Mouse (Mus musculus) cerebellum, adult 9-10 months (tissue): Measurements from ENCODE around the gene Il1rapl1.

Experiments used
- DNase-seq: peaks from one replicate; pipeline ENCODE4 v3.0.0; 2022

The Il1rapl1 gene

DNA sequence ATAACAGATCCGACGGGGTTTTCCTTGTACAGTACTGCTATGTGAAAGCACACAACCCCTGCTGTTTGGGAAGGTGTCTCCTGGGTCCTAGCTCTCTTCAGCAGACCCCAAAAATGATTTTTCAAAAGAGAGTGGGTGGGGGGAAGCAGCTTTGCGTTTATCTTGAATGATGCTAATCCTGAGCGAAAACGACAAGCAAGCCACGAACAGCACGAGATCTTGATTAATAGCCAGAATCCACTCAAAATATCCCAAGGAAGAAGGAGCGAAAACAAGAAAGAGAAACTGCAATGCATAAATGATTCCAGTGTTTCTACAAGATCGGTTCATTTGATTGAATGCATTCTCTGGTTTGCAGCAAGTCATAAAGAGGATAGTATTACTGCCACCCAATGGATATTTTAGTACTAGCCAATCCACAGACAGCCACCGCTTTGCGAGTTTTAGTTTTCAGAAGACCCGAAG lies at the start of gene Il1rapl1:
Gene Il1rapl1 (minus strand): TSS at position 37 of the 465 bp plus-strand sequence.
- DNase-seq = peak; percentile 76

DNA sequence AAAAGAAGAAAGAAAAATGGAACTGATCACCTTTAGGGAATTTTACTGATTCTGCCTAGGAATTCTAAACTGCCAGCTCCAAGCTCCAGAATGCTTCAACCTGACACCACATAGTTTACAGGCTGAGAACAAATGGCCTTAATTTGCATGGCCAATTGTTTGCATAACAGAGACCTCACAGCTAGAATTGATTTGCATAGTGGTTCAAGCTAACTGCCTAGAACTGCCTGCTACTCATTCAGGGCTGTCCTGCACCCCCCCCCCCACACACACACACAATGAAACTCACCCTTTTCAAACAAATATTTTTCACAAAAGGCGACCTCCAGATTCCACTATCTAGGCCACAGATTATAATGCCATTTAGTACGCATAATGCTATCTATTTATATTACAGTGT lies 42.6 kb upstream of the Il1rapl1 start:
- DNase-seq = no peak

DNA sequence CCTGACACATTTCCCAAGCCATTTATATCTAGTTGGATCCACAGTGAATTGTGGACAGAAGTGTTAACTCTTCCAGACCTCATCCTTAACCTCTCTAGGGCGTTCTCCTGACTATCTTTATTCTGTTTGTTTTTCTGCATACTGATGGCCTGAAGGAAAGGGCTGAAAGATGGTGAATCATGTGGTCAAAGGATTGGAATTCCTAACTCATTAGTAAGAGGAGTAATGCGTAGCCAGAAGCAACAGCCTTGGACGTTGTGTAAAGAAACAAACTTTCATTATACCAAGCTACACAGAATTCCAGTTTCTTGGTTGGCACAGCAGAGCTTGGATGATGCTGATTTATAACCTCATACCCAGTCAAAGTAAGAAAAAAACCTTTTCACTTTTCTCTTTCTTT lies 10.2 kb upstream of the Il1rapl1 start:
- no peak for DNase-seq

DNA sequence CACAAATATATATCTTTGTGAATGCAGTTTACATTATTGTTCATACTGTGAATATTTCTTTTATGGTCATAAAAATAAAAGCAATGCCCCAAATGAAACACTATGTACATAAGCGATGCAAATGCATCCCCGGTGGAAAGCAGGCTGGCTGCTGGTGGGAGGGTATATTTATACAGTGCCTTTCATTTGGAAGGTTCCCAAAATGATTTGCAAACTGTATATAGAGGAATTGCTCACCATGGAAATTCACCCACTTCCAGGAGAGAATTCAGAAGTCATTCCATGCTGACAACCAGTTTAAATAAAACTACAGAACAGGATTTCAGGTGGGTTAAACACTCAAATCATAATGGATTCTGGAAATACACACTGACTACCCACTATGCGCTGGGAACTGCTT lies 4.6 kb upstream of the Il1rapl1 start:
- DNase-seq = no peak

DNA sequence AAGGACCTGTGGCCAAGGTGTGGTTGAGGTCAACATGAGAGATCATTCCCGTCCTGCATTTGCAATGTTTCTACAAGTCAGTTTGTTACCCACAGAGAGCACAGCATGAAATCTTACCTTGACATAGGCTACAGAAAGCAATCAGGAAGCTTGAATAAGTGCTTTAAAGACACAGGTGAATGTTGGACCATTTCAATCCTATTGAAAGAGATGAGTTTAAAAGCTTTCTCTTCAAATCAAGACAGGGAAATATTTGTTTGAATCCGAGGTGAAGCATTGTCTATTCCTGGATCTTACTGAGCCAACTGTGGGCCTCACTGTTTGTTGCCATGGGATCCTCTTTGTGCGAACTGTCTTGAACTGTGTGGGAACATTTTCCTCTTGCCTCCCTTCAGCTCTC lies 2.4 kb upstream of the Il1rapl1 start:
- no peak for DNase-seq

DNA sequence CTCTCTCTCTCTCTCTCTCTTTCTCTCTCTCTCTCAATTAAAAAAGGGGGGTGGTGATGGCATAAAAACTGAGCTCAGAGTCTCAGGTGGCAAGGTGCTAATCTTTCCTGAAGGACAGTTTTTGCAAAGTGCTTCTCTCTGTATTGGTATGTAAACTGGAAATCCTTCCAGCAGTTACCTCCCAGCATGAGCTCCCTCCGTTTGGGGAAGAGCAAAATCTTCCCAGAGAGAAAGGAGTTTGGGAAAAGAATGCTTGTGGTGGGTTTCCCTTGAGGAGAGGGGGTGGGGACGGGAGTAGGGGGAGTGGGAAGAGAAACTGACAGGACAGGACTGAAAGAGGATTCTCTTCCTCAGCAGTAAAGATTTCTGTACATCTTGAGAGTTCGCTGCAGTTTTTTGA lies 881 bp upstream of the Il1rapl1 start:
- no peak for DNase-seq

DNA sequence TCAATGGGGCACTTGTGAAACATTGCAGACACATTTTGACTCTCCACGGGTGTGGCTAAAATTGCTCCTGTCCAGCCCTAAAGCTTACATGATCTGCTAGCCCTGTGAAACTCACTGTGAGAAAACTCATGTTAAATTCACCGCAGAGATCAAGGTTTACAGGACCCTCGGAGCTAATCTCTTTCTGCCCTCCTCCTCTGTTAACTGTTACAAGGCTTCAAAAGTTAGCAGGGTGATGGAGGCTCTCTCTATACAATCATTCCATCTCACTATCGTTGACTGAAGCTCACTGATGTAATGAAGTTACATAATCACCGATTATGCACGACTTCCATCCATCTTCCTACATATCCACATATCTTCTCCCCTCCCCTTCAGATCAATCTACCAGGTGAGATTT lies 1.9 kb downstream of the Il1rapl1 start:
- DNase-seq = peak; percentile 58

DNA sequence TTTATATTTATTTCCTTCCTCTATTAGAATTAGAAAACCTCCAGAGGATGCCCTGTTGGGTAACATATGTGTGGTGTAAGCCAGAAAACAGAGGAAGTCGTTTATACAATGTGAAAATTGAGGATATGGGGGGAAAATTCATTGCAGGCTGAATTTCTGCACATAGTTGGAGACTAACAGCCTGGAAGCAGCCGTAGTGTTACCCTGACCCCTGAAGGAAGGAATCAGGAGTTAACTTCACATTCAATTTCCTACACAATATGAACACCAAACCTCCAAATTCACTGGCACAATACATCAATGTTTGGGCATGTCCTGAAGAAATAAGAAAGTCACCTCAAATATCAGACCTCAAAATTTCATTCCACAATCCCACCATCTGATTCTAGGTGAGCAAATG lies 3.2 kb downstream of the Il1rapl1 start:
- DNase-seq = peak; percentile 46

DNA sequence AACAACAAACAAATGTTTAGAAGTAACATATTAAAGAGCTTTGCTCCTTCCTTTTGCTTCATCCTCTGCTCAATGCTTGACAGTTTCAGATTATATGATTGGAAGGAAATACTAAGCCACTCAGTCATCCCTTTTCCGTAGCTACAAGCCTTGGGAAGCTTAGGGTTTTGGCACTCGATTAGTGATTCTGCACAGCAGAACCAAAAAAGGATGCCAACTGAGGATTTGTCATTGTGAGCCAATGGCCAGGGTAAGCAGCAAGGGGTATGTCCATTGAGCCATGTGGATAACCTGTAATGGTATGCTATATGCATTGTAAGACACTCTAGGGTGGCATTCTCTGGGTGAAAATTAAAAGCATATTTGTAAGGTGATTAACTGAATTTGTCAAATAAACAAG lies 5.7 kb downstream of the Il1rapl1 start:
- DNase-seq = peak; percentile 76

DNA sequence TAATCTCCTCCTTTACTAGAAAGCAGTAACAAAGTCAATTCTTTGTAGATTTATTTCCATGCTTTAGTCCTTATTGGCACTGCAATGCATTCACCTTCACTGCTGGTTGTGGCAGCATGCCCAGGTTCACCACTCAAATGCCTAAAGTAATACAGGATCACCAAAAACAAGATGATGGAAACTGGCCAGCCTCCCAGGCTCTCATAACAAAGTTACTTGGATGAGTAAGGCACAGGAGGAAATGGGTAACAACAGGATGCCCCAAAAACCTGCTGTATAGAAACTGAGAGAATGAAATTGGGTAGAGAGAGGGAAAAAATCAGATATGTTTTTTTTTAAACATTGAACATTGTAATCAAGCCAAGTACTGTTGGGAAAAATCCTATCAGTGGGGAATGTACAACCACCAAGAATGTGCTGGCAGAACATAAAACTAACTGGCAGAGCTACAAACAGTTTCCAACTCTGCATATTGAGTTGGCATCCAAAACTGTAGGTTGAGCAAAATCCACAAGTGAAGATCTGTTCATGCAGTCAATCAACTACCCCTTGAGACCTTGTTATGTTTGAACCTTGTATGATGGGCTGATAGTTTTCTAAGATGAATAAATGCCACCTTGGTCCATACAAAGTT lies 21.4 kb downstream of the Il1rapl1 start:
- peak; percentile 80 for DNase-seq

DNA sequence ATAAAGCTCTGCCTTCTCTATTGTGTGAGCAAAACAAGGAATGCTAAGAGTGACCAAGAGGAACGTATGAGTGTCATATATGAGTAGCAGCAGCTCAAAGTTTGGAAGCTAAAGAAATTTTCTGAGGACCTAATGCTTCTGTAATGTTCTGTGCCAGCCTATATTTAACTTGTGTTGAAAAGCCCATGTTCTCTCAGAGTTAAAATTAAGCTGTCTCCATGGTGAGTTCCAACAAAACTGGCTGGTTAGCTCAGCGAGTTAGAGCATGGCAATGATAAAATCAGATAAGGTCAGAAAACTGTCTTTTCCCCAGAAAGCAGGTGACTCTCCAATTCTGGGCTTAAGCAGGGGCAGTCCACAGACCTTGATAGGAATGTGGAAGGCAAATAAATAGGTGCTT lies 25.6 kb downstream of the Il1rapl1 start:
- DNase-seq = no peak

DNA sequence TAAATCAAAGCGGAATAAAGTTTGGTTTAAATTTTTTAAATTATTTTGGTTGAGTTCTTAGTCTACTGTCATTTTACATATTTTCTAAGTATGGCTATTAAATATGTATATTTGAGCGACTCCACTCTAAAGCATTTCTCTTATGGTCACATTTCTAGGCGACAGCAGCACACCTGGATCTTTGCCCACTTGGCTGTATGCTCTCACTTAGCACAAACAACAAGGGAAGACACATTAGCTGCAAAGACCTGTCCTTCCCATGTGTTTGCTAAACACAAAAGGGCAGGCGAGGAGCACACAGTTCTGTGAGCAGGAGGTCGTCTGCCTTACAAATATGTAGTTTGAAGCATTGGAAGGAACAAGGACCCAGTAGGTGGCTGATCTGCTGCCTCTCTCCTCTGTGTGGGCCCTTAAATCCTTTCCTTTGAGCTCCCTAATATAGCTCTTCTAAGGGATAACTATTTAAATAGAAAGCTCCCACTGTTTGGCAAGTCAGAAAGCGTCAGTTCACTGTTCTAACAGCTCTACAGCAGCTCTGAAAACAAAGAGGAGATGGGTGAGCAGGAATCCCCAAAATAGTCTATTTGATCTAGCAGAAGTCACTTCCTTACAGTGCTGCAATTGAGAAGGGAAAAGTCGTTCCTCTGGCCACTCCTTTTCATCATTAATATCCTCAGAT lies 42.6 kb downstream of the Il1rapl1 start:
- DNase-seq = peak; percentile 65

DNA sequence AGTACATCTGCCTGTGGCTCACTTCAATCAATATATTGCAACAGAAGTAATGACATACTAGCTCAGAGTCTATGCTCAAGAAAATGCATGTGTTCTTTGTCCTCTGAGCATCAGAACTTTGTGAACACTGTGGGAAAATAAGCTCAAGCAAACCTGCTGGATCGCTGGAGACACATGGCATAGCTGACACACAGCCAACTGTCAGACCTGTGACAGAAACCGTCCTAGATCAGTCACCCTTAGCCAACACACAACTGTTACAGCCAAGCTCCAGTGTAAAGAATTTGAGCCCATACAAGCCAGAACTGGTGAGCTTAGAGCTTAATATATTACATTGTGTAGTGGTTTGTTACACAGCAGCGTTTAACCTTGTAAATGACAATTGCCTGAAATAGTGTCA lies 45.1 kb downstream of the Il1rapl1 start:
- DNase-seq = peak; percentile 62

DNA sequence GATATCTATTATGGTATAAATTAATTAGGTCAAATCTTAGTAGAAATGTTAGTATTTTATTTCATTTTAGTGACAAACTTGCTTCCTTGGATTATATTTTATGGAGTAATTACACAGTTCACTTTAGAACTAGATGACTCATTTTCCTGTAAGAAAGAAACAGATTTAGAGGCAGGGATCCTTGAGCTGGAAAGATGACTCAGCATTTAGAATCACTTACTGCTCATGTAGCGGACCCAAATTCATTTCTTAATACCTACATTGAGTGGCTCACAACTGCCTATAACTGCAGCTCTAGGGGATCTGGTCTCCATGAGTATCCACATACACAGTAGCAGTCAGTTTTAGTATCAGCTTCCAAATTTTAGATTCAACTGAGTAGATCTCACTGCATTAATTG lies 71.9 kb downstream of the Il1rapl1 start:
- no peak for DNase-seq

DNA sequence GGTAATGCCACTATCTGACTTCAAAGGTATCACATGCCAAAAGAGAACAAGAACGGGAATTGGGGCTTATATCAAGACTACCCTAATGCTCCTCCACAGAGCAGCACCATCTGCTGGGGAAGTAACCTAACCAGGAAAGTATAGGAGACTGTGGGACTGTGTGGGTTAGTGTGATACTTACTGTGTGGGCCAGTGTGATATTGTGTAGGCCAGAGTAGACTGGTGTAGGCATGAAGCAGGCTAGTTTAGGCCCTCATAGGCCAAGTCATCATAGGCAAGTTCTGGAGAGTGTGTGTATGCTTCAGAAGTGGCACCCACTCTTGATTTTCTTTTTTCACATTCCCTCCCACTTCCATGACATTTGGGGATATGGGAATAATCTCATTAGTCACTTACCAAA lies 76.5 kb downstream of the Il1rapl1 start:
- no peak for DNase-seq

DNA sequence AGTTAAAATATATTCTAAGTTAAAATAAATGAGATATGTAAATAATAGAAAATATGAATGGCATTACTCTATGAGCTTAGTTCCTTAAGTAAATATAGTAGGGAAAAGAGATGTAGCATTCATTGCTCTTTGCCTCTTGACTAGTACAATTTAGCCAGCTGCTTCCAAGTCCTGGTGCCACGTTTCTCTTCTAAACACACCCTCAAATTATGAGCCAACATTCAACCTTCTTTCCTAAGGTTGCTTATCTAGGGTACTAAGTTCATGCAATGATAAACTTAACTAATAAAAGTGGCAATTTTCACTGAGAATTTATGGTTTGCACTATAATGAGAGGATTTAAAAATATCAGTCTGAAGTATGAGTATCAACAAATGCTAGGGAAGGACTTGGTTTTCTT lies 218.3 kb downstream of the Il1rapl1 start:
- DNase-seq = no peak

DNA sequence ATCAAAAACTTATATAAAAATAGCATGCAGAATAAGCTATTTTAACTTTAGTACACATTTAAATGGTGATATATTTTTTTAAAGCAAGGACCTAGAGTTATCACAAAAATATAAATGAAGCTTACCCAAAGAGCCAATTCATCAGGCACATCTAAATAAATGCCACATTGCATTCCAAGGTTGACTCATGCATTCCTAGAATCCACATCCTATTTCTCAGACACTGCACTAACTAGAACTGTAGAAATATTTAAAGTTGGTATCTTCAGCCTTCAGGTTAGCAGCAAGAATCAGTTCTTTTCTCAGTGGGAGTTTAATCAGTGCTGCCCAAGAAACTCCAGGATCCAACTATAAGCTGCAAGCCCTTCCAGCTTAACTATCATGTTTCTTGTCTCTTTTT lies 223.5 kb downstream of the Il1rapl1 start:
- no peak for DNase-seq

DNA sequence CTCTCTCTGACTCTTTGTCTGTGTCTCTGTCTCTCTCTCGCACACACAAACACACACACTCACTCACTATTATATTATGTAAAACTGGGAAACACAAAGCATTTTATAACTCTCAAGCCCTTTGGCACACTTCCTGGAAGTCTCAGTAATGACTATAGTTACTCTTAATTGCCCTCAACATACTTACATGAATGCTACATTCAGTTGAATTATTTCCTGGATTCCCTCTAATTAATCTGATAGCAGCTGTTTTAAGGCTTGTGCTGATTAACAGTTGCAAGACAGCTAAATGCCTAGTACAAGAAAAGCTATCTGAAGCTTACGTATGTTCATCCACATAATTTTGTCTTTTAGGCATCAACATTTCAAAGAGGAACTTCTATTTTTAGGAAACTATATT lies 261.3 kb downstream of the Il1rapl1 start:
- no peak for DNase-seq

DNA sequence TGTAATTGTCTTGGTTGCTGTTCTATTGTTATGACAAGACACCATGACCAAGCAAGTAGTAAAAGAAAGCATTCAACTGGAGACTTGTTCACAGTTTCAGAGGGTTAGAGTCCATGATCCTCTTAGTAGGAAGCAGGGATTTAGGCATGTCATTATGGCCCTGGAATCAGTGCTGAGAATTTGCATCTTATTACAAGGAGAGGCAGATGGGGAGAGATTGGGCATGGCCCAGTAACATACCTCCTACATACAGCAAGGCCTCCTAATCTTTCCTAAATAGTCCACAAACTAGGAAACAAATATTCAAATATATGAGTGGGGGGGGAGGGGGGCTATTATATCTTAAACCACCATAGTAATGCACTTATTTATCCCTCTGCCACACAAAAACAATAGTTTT lies 301.6 kb downstream of the Il1rapl1 start:
- DNase-seq = no peak

DNA sequence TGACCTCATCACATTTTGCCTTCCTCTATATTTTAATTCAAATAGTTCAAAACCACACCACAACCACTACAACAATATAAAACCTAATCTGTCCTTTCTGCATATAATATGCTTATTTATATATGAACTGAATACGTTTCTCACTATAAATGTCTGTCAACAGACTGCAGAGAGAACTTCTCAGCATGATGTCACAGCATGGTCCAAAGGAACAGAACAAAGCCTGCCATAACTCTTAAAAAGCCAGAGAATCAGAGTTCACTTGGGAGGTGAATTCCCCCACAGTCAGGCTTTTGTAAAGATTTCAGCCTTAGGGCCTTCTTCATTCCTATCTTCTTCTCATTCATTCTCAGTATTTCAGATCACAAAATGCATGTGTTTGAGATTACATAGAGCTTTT lies 307.7 kb downstream of the Il1rapl1 start:
- DNase-seq = peak; percentile 65

DNA sequence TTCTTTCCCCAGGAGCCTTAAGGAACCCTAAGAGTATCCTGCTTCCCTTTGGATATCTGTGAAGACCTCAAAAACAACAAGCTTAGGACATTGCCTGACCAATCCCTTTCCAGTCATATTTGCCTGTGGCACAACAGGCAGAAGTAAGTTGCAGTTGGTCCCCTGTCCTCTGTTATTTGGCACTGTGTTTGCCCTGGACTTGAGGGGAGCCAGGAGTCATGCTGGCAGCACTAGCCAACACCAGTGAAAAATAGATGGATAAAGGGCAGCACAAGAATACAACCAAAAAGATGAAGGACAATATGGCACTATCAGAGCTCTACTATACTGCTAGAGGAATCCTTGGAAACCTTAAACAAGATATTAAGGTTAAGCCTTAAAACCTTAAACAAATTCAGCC lies 322.4 kb downstream of the Il1rapl1 start:
- peak; percentile 25 for DNase-seq

DNA sequence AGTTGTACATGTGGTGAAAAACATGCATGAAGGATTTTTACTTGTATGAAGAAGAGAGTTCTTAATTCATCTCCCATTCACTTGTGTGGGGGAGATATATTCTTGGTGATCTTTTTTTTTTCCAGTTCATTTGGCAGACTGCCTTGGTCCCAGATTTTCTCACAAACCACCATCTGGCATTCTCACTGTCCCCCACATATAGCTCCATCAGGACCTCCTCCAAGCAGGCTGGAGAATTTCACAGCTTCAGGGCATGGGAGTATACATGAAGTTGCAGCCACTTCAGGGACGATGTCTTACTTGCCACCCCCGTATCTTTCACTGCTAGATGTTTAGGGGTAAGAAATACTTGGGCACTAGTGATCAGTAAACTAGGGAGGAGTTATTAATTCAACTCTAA lies 404.9 kb downstream of the Il1rapl1 start:
- DNase-seq = peak; percentile 86

DNA sequence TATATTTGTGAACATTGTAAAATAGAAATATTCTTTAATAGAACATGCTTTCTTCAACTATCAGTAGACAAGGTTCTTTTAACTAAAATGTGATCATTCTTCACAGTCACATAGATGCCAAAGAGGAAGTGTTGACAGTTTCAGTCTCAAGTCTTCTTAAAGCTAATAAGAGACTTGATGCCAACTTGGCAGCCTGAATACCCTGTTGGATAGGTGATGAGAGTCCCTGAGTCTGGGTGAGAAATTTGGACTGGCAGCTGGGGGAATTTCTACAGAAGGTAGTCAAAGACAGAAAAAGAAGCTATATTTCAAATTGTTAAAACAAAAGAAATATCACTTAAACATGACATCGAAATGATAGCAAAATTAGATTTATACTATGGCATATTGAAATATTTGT lies 451.6 kb downstream of the Il1rapl1 start:
- DNase-seq = peak; percentile 6

DNA sequence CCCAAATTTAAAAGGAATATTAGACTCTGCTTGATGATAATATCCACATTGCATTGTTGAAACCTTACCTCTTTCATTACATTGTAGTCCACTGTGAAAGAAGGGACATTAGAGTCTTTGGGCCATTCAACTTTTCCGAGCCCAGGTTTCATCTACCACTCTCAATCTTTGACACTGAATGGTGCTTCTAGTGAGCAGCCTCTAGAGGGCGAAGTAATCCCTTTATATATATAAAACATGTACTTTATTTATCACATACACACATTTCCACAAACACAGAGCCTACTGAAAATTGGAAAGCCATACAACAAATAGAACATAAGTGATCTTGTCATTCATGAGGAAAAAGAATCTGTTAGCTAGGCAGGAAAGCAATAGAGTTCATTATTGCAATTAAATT lies 459.8 kb downstream of the Il1rapl1 start:
- DNase-seq = peak; percentile 46

DNA sequence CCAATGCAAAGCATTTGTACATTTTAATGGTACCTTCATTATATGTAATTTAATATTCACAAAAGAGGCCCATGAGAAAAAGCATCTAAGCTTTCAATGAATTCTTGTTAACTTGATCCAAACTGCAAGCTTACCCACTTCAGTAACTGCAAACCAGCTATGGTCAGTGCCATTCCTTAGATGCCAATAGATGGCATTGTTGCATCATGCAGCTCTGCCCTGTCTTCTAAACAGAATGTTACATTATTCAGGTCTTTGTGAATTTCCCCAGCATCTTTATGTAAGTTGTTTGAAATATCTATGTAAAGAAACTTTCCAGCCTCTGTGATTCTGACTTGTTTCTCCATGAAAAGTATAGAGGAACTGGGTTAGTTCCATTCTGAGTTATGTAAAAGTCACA lies 514.5 kb downstream of the Il1rapl1 start:
- DNase-seq = peak; percentile 30
